Mouse (Mus musculus) ES-Bruce4 (cell line): ENCODE data around the gene Slc39a13. TPM values are rescaled to one million over a fixed set of nuclear protein-coding genes. Genes with fewer than 3 reads are reported as not detected.

Source experiments
- H3K27ac ChIP-seq: 2 replicates; pipeline ENCODE4 v1.5.1; 2012; ENCODE audit warnings: low read length, inconsistent platforms; ENCODE audit not compliant: insufficient read depth
- H3K27me3 ChIP-seq: 2 replicates; pipeline ENCODE4 v1.6.1; 2012; ENCODE audit warnings: mild to moderate bottlenecking, low read length, inconsistent platforms; ENCODE audit not compliant: control insufficient read depth, poor library complexity, insufficient read depth, severe bottlenecking
- H3K36me3 ChIP-seq: 2 replicates; pipeline ENCODE4 v1.6.1; 2012; ENCODE audit warnings: inconsistent platforms, mild to moderate bottlenecking, low read length, moderate library complexity; ENCODE audit not compliant: control insufficient read depth, poor library complexity, insufficient read depth, severe bottlenecking
- H3K4me1 ChIP-seq: one replicate; pipeline ENCODE4 v1.8.1; 2011; ENCODE audit warnings: low read length; ENCODE audit not compliant: control insufficient read depth, insufficient read depth
- H3K4me3 ChIP-seq: 2 replicates; pipeline ENCODE4 v1.5.1; 2011; ENCODE audit warnings: low read depth, mild to moderate bottlenecking, low read length
- H3K9ac ChIP-seq: 2 replicates; pipeline ENCODE4 v1.6.1; 2012; ENCODE audit warnings: low read depth, mild to moderate bottlenecking, inconsistent platforms; ENCODE audit not compliant: poor library complexity, severe bottlenecking
- H3K9me3 ChIP-seq: replicated peaks from 2 replicates; pipeline ENCODE4 v1.6.1; 2012; ENCODE audit warnings: mild to moderate bottlenecking, low read length, inconsistent platforms; ENCODE audit not compliant: control insufficient read depth, poor library complexity, insufficient read depth, severe bottlenecking
- CTCF ChIP-seq: IDR thresholded peaks from one replicate; pipeline ENCODE4 v1.8.1; 2011; ENCODE audit warnings: low read depth, low read length
- EP300 ChIP-seq: IDR thresholded peaks from 2 replicates; pipeline ENCODE4 v1.6.1; 2011; ENCODE audit warnings: low read depth, low read length; ENCODE audit not compliant: insufficient read depth
- POLR2A ChIP-seq: IDR thresholded peaks from one replicate; pipeline ENCODE4 v1.8.1; 2011; ENCODE audit warnings: low read length; ENCODE audit not compliant: insufficient read depth
- polyA plus RNA-seq: library from polyadenylated mRNA; stranded (reverse); fragments of >200 nt; gene quantifications from 2 replicates; pipeline ENCODE4 v1.2.4, GENCODE M21; 2011; ENCODE audit warnings: low read depth; ENCODE audit not compliant: missing spikeins, insufficient read depth, insufficient read length

The Slc39a13 gene
- polyA plus RNA-seq, 1 experiment, result 9.2 TPM

GRCm38 (mm10) chr2:91086392-91087237 lies 16.4 kb upstream of the Slc39a13 start:
- Histone ChIP-seq H3K9me3 (no peaks in the 10 kb centered on the region), H3K27ac (no peak overlapping the region), H3K9ac (no peak overlapping the region), H3K36me3 (no peaks in the 10 kb centered on the region), H3K4me3 (no peak overlapping the region), H3K4me1 (no peaks in the 10 kb centered on the region), H3K27me3 (no peaks in the 10 kb centered on the region)
- TF ChIP-seq CTCF (no peak), POLR2A (no peak), EP300 (no peak)

DNA sequence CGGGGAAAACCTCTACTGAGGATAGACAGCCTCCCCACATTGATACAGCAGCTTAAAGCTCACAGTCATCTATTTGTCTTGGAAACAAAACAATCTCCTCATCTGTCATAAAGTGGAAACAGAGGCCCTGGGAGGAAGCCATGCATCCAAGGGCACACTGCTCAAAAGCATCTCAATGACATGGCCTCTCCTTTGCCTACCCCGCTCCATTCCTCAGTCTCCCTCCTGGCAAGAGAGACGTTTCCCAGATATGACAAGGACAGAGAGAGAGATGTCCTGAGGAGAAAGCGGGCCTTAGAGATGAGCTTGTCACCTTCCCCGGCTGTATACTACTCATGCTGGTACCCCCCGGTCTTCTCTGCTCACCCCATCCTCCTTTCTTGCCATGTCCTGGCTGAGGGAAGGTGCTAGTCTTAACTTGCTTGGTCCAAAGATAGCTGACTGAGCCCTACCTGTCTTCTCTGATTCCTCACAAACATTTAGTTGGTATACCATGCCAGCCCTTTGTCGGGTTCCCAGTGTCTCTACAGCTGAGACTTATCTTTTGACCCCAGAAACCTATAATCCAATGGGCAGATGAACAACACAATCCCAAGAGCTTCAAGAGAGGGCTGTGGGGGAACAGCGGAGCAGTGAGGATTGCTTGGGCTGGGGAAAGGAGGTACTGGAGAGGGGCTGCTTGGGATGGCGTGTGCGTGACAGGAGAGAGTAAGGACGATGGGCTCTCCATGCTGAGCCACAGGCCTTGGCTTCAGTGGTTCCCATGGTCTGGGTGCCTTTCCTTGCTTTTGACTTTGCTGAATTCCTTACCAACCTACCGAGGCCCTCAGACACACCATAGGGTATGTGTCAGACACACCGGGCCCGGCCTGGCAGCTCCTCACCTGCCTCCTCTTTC lies 15.5 kb upstream of the Slc39a13 start:
- no peak overlapping the region for H3K4me3 ChIP-seq
- no peaks in the 10 kb centered on the region for H3K9me3 ChIP-seq
- H3K36me3 ChIP-seq, result no peaks in the 10 kb centered on the region
- no peak overlapping the region for H3K27ac ChIP-seq
- no peaks in the 10 kb centered on the region for H3K27me3 ChIP-seq
- H3K4me1 ChIP-seq, result no peaks in the 10 kb centered on the region
- TF ChIP-seq CTCF, result no peak
- no peak for TF ChIP-seq EP300
- no peak for TF ChIP-seq POLR2A
- no peak overlapping the region for H3K9ac ChIP-seq

DNA sequence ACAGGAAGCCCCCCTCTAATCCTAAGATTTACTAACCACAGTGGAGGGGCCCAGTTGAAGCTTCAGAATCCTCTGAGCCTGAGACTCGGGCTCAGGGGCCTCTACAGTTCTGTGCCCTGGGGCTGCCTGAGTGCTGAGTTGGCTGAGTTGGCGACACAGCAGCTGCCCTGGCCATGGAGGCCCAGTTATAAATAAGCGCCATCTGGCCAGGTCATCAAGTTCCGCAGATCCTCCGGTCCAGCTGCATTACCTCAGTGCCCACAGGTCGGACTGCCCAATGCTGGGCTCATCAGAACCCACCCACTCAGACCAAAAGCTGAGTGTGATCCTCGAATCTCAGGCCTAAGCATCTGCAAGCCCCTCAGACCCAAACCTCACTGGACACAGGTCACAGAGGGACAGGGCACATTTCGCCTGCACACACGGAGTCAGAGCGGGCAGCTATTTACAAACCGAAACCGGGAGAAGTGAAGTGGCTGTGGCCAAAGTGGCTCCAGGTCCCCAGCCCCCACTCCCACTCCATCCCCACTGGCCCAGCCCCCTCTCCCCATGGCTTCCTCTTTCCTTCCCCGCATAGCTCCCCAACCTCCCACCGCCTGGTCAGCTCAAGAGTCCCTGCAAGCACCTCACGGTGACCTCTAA lies 14.1 kb upstream of the Slc39a13 start:
- no peaks in the 10 kb centered on the region for H3K4me1 ChIP-seq
- no peak overlapping the region for H3K27ac ChIP-seq
- TF ChIP-seq POLR2A (no peak), CTCF (no peak), EP300 (no peak)
- H3K27me3 ChIP-seq, result no peaks in the 10 kb centered on the region
- H3K36me3 ChIP-seq, result no peaks in the 10 kb centered on the region
- H3K4me3 ChIP-seq, result no peak overlapping the region
- no peaks in the 10 kb centered on the region for H3K9me3 ChIP-seq
- H3K9ac ChIP-seq, result no peak overlapping the region

DNA sequence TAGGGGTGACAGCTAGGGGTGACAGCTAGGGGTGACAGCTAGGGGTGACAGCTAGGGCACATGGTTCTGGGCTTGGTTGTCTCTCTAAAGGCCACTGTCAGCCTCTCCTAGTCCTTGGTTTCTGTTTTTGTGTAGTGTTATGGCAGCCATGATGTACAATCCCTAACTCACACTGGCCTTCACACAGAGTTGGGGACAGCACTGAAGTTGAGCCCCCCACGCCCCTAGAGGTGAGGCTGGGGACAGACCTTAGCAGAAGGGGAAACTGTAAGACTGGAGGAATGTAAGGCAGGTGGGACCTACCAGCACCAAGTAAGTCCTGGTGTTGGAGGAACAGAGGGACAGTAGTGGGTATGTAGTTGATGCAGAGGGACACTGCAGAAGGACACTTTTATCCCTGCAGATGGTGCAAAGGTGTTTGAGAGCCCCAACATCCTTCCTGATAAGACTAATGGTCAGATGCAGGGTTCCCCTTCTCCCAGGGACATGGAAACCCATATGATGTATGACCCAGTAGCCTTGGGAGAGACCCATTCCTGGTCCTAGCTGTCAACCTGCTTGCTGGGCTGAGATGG lies 13.2 kb upstream of the Slc39a13 start:
- Histone ChIP-seq H3K4me3 (no peak overlapping the region), H3K4me1 (no peaks in the 10 kb centered on the region), H3K9ac (no peak overlapping the region), H3K9me3 (no peaks in the 10 kb centered on the region), H3K27me3 (no peaks in the 10 kb centered on the region), H3K36me3 (no peaks in the 10 kb centered on the region), H3K27ac (no peak overlapping the region)
- no peak for TF ChIP-seq POLR2A
- no peak for TF ChIP-seq CTCF
- TF ChIP-seq EP300, result no peak

DNA sequence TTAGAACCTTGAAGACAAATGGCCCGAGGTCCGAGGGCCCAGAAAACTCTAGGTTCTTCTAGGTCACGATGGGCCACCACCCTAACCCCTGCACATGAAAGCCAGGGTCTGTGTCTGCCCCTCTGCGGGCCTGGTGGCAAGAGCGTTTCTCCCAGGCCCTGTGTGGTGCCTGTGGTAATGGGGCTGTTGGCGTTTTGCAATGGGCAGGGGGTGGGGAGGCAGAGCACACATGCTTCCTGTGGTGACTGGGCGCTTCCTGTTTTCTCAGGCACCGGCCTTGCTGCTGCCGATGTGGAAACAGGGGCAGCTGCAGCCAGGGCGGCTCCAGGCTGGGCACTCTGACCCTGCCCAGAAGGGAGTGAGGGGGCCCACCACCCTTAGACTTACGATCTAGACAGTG lies 12.6 kb upstream of the Slc39a13 start:
- TF ChIP-seq POLR2A (no peak), EP300 (no peak), CTCF (no peak)
- Histone ChIP-seq H3K27ac (no peak overlapping the region), H3K36me3 (no peaks in the 10 kb centered on the region), H3K9me3 (no peaks in the 10 kb centered on the region), H3K4me1 (no peaks in the 10 kb centered on the region), H3K9ac (no peak overlapping the region), H3K4me3 (no peak overlapping the region), H3K27me3 (no peaks in the 10 kb centered on the region)
